Mouse (Mus musculus): ENCODE data around the gene Slc13a1. TPM values are rescaled to one million over a fixed set of nuclear protein-coding genes. Genes with fewer than 3 reads are reported as not detected.

Slc13a1 gene
- polyA plus RNA-seq, 1 experiment from 2014 or later, result 0.17 TPM

GRCm38 (mm10) chr6:24059754-24060153 is 108.1 kb downstream of the Slc13a1 start:
- no peak overlapping the region for H3K9ac ChIP-seq (replicated peaks)
- no peaks in the 10 kb centered on the region for H3K36me3 ChIP-seq
- WGBS, result 91% methylated on average over 3 of the region's 3 CpGs
- H3K4me3 ChIP-seq (replicated peaks), result no peak overlapping the region
- no peaks in the 10 kb centered on the region for H3K4me1 ChIP-seq (replicated peaks)
- no peak overlapping the region for H3K4me2 ChIP-seq (replicated peaks)
- no peak for ATAC-seq
- H3K27ac ChIP-seq, result no peak overlapping the region
- no peaks in the 10 kb centered on the region for H3K27me3 ChIP-seq
- H3K9me3 ChIP-seq, result no peaks in the 10 kb centered on the region; the same call in 1 of the 2 replicates

DNA sequence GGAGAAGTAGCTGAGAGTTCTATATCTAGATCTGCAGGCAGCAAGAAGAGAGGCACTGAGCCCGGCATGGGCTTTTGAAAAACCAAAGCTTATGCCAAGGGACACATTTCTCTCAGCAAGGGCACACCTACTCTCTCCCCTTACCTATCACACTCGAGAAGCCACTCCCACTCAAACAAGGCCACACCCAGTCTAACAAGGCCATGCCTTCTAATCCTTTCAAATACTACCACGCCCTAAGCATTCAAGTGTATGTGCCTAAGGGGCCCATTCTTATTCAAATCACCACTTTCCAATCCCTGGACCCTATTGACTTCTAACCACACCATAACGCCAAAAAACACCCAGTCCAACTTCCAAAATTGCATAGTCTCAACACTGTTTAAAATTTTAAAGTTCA is 112.8 kb downstream of the Slc13a1 start:
- no peak overlapping the region for H3K4me2 ChIP-seq (replicated peaks)
- no peaks in the 10 kb centered on the region for H3K27me3 ChIP-seq
- H3K4me3 ChIP-seq (replicated peaks), result no peak overlapping the region
- WGBS, result 82% methylated on average over 4 of the region's 4 CpGs
- no peaks in the 10 kb centered on the region for H3K36me3 ChIP-seq
- H3K4me1 ChIP-seq (replicated peaks), result no peaks in the 10 kb centered on the region
- H3K9ac ChIP-seq (replicated peaks), result no peak overlapping the region
- ATAC-seq, result no peak
- no peaks in the 10 kb centered on the region; the same call in 1 of the 2 replicates for H3K9me3 ChIP-seq
- no peak overlapping the region for H3K27ac ChIP-seq

- ATAC-seq, result no peak
These were observed 113.7 kb downstream of the Slc13a1 start for GRCm38 (mm10) chr6:24054086-24054710.

DNA sequence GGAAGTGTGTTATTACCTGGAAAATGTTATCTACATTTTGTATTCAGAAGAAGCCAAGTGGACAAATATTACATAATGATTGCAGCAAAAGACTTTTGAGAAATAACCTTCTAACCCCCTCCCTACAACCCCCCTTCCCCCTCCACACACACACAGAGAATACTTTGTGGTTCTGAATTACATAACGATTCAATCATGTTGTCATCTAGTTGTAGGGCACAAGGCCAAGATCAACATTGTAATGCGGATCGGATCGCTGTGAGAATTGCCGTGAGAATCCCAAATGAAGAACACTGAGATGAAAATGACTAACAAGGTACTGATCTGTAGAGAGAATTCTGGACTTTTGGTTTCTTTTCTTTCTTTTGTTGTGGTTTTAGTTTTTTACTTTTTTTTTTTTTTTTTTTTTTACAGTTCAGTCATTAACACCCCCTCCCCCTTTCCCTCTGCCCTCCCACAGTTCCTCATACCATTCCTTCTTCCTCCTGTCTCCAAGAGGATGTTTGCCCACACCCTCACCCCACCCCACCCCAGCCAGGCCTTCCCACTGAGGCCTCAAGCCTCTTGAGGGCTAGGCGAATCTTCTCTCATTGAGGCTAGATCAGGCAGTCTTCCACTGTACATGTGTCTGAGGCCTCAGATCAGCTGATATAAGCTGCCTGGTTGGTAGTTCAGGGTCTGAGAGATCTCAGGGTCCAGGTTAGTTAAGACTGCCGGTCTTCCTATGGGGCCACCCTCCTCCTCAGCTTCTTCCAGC is 120.7 kb downstream of the Slc13a1 start:
- Histone ChIP-seq H3K9ac (replicated peaks) (no peak overlapping the region), H3K4me3 (replicated peaks) (no peak overlapping the region), H3K9me3 (no peaks in the 10 kb centered on the region), H3K4me1 (replicated peaks) (no peaks in the 10 kb centered on the region), H3K36me3 (no peaks in the 10 kb centered on the region), H3K27ac (no peak overlapping the region), H3K4me2 (replicated peaks) (no peak overlapping the region), H3K27me3 (no peaks in the 10 kb centered on the region)
- ATAC-seq, result 0 out of 2 replicates have a peak, but pooled peaks have one; percentile 40
- WGBS, result 58% methylated on average over 7 of the region's 7 CpGs

More at GRCm38 (mm10) chr6:24054086-24054710, 113.7 kb downstream of the Slc13a1 start:
- no peak overlapping the region for H3K4me3 ChIP-seq (replicated peaks)
- 92% methylated on average over 9 of the region's 9 CpGs for WGBS
- H3K27me3 ChIP-seq, result no peaks in the 10 kb centered on the region
- H3K9me3 ChIP-seq, result no peaks in the 10 kb centered on the region; the same call in 1 of the 2 replicates
- no peak overlapping the region for H3K27ac ChIP-seq
- H3K4me2 ChIP-seq (replicated peaks), result no peak overlapping the region
- no peaks in the 10 kb centered on the region for H3K4me1 ChIP-seq (replicated peaks)
- no peak overlapping the region for H3K9ac ChIP-seq (replicated peaks)
- no peaks in the 10 kb centered on the region for H3K36me3 ChIP-seq

DNA sequence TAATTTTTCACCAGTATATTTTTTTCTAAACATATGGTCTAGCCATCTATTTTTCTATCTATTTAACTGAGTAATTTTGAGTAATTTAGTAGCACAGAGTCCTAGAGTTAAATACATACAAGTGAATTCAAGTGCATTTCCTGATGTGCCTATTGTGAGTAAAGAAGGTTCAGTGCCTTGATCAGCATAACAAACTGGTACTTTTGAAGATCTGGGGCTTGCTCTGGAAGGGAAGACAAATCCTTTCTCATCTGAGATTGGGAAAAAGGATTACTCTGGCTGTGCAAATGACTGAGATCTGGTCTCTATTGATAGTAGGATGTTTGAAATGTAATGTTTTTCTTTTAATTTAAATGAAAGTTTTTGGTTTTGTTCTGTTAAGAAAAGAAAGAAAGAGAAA is 124.4 kb downstream of the Slc13a1 start:
- Histone ChIP-seq H3K27ac (no peak overlapping the region), H3K4me3 (replicated peaks) (no peak overlapping the region), H3K9me3 (no peaks in the 10 kb centered on the region), H3K4me1 (replicated peaks) (no peaks in the 10 kb centered on the region), H3K27me3 (no peaks in the 10 kb centered on the region), H3K9ac (replicated peaks) (no peak overlapping the region), H3K36me3 (no peaks in the 10 kb centered on the region), H3K4me2 (replicated peaks) (no peak overlapping the region)
- no peak for ATAC-seq

Small RNA genes within 50 kb of the gene (microRNA-seq; reads per million reads assigned to microRNA genes)
- gene Gm26386, result not detected

Other genes with a start within 250 kb of the Slc13a1 start
- not detected in 2 replicates for gene Tas2r118, start 198.0 kb downstream of the Slc13a1 start, polyA plus RNA-seq (2015; fragmentation: Nextera tagmentation; extraction: Ambion mirVana)

Measured in midbrain, embryonic 13.5 days (tissue).